Mouse (Mus musculus) liver, postnatal 0 days (tissue): ENCODE data around the gene Cd300lg. TPM values are rescaled to one million over a fixed set of nuclear protein-coding genes. Genes with fewer than 3 reads are reported as not detected.

Experiments used
- ATAC-seq: fragments of 200-750 bp; cut with Nextera tagmentation; 2 replicates; pipeline ENCODE4 v1.8.0; 2017; ENCODE audit warnings: mild to moderate bottlenecking, moderate library complexity
- DNase-seq: peaks from one replicate; pipeline ENCODE4 v3.0.0-alpha.2; 2016
- H3K27ac ChIP-seq: fragments of 300-500 bp; sonication (generic); 2 replicates; pipeline ENCODE4 v1.5.1; 2014; ENCODE audit warnings: antibody characterized with exemption, moderate library complexity, mild to moderate bottlenecking, low read depth
- H3K27me3 ChIP-seq: fragments of 300-500 bp; sonication (generic); 2 replicates; pipeline ENCODE4 v1.6.1; 2014; ENCODE audit warnings: low read length, control low read depth, mixed read lengths; ENCODE audit not compliant: insufficient read depth
- H3K36me3 ChIP-seq: fragments of 300-500 bp; sonication (generic); replicated peaks from 2 replicates; pipeline ENCODE4 v1.6.1; 2014; ENCODE audit warnings: mild to moderate bottlenecking, control low read depth, low read length, moderate library complexity, mixed read lengths; ENCODE audit not compliant: insufficient read depth
- H3K4me1 ChIP-seq: fragments of 300-500 bp; sonication (generic); 2 replicates; pipeline ENCODE4 v1.6.1; 2014; ENCODE audit warnings: antibody characterized with exemption, mild to moderate bottlenecking, control low read depth; ENCODE audit not compliant: insufficient read depth
- H3K4me2 ChIP-seq: fragments of 300-500 bp; sonication (generic); 2 replicates; pipeline ENCODE4 v1.6.1; 2014; ENCODE audit warnings: low read depth, mild to moderate bottlenecking, low read length, moderate library complexity, mixed read lengths
- H3K4me3 ChIP-seq: fragments of 300-500 bp; sonication (generic); 2 replicates; pipeline ENCODE4 v1.5.1; 2014; ENCODE audit warnings: low read depth, low read length
- H3K9ac ChIP-seq: fragments of 300-500 bp; sonication (generic); replicated peaks from 2 replicates; pipeline ENCODE4 v1.6.1; 2014; ENCODE audit warnings: mild to moderate bottlenecking, moderate library complexity
- H3K9me3 ChIP-seq: fragments of 300-500 bp; sonication (generic); 2 replicates; pipeline ENCODE4 v1.6.1; 2016; ENCODE audit warnings: mild to moderate bottlenecking, control low read depth, low read length, mixed read lengths
- CTCF ChIP-seq: sonication (generic); IDR thresholded peaks from 2 replicates; pipeline ENCODE4 v1.5.1; 2016; ENCODE audit warnings: antibody characterized with exemption, low read depth
- EP300 ChIP-seq: IDR thresholded peaks from 2 replicates; pipeline ENCODE4 v1.6.1; 2016; ENCODE audit warnings: antibody characterized with exemption, low read depth, mild to moderate bottlenecking
- WGBS: fragments of 180-500 bp; shearing (Covaris S2); extraction: QIAGEN DNeasy Blood & Tissue Kit; methylation state at CpG from one replicate; pipeline ENCODE4 v1.1.7; 2014; ENCODE audit not compliant: insufficient replicate concordance; 5-methylcytosine and 5-hydroxymethylcytosine counted together
- polyA plus RNA-seq: library from polyadenylated mRNA; unstranded; fragments of >200 nt; fragmentation: Nextera tagmentation; extraction: Ambion mirVana; gene quantifications from 2 replicates; pipeline ENCODE4 v1.2.1, GENCODE M21; 2015

Gene Cd300lg
- polyA plus RNA-seq, 1 experiment from 2014 or later, result 1.8 TPM

GRCm38 (mm10) chr11:102051541-102051940 lies 10.2 kb downstream of the Cd300lg start:
- no peak overlapping the region for H3K4me3 ChIP-seq
- no peak for DNase-seq
- no peaks in the 10 kb centered on the region for H3K36me3 ChIP-seq
- H3K27me3 ChIP-seq, result 0 out of 2 replicates have a peak, but pooled peaks cover 3% of the 10 kb centered on the region
- 75% methylated on average over 4 of the region's 4 CpGs for WGBS
- no peak overlapping the region for H3K4me2 ChIP-seq
- no peaks in the 10 kb centered on the region for H3K4me1 ChIP-seq
- peak; percentile 12; the same call in 1 of the 2 replicates for ATAC-seq
- TF ChIP-seq CTCF (no peak), EP300 (peak; percentile 63)
- H3K9ac ChIP-seq, result no peak overlapping the region
- H3K27ac ChIP-seq, result peak overlapping the region; percentile 57
- H3K9me3 ChIP-seq, result no peaks in the 10 kb centered on the region

DNA sequence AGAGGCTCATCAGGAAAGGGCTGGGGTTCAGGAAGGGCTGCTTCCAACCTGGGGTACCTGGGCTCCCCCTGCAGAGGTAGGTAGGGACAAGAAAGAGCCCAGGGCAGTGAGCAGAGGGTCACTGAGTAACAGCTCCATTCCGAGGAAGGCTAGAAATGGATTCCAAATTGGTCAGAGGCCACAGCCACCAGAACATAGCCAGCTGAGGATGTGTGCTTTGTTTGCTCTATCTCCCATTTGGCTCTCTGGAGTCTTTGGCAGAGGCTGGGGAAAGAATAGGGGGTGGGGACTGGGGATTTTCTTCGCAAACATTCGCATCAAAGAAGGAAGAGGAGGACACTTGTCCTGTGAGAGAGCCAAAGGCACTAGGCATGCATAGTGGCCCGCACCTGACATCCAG lies 10.6 kb downstream of the Cd300lg start:
- WGBS, result 65% methylated on average over 4 of the region's 4 CpGs
- Histone ChIP-seq H3K27ac (peak overlapping the region; percentile 36; the same call in 1 of the 2 replicates), H3K4me3 (no peak overlapping the region), H3K4me2 (no peak overlapping the region), H3K36me3 (no peaks in the 10 kb centered on the region), H3K9ac (no peak overlapping the region), H3K4me1 (no peaks in the 10 kb centered on the region), H3K9me3 (no peaks in the 10 kb centered on the region), H3K27me3 (0 out of 2 replicates have a peak, but pooled peaks cover 3% of the 10 kb centered on the region)
- DNase-seq, result no peak
- TF ChIP-seq EP300, result no peak
- no peak for TF ChIP-seq CTCF
- ATAC-seq, result no peak

DNA sequence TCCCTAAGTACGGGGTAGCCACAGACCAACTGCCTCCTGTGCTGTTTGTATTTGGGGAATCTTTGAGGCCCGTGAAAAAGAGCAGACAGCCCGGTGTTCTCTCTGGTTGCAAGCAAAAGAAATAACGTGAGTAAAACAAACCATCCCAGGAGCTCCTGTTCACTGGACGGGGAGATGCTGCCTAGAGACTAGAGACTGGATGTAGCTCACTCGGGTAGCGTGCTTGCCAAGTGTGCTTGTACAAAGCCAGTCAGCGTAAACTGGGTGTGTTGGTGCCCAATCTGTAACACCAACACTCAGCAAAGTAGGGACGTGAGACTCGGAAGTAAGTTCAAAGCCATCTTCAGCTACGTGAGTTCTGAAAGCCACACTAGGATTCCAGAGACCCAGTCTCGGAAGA lies 11.4 kb downstream of the Cd300lg start:
- Histone ChIP-seq H3K4me3 (no peak overlapping the region), H3K36me3 (no peaks in the 10 kb centered on the region), H3K9ac (no peak overlapping the region), H3K9me3 (no peaks in the 10 kb centered on the region), H3K27ac (peak overlapping the region; percentile 36; the same call in 1 of the 2 replicates), H3K4me2 (no peak overlapping the region), H3K27me3 (0 out of 2 replicates have a peak, but pooled peaks cover 3% of the 10 kb centered on the region), H3K4me1 (no peaks in the 10 kb centered on the region)
- DNase-seq, result no peak
- 72% methylated on average over 12 of the region's 12 CpGs for WGBS
- TF ChIP-seq EP300 (no peak), CTCF (no peak)
- ATAC-seq, result no peak

- Histone ChIP-seq H3K4me3 (no peak overlapping the region), H3K9ac (no peak overlapping the region), H3K27ac (no peak overlapping the region), H3K4me1 (no peaks in the 10 kb centered on the region), H3K36me3 (no peaks in the 10 kb centered on the region), H3K9me3 (no peaks in the 10 kb centered on the region), H3K4me2 (no peak overlapping the region), H3K27me3 (0 out of 2 replicates have a peak, but pooled peaks cover 3% of the 10 kb centered on the region)
- TF ChIP-seq CTCF (no peak), EP300 (no peak)
- ATAC-seq (no peak), DNase-seq (peak; percentile 20)
- 58% methylated on average over 7 of the region's 7 CpGs for WGBS
These were observed 11.9 kb downstream of the Cd300lg start for GRCm38 (mm10) chr11:102053183-102053582.

DNA sequence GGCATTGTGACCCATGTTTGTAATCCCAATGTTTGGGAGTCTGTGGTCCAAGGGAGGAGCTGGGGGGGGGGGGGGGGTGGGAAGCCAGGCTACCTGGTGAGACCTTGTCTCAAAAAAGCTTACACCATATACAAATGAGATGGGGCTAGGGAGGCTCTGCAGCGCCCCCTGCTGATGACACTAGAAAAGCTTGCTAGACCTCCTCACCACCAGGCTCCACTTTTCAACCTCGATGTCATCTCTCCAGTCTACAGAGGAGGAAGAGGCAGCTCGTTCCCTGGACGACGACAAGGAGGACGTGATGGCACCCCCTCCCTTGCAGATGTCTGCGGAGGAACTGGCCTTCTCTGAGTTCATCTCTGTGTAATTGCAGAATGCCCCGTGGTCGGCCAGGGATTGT lies 12.5 kb downstream of the Cd300lg start:
- H3K9me3 ChIP-seq, result no peaks in the 10 kb centered on the region
- TF ChIP-seq CTCF (peak; percentile 72), EP300 (no peak)
- H3K36me3 ChIP-seq, result no peaks in the 10 kb centered on the region
- H3K4me1 ChIP-seq, result no peaks in the 10 kb centered on the region
- 13% methylated on average over 9 of the region's 9 CpGs for WGBS
- H3K4me2 ChIP-seq, result no peak overlapping the region
- H3K4me3 ChIP-seq, result no peak overlapping the region
- DNase-seq (peak; percentile 78), ATAC-seq (no peak)
- no peak overlapping the region for H3K9ac ChIP-seq
- 0 out of 2 replicates have a peak, but pooled peaks cover 3% of the 10 kb centered on the region for H3K27me3 ChIP-seq
- H3K27ac ChIP-seq, result no peak overlapping the region

DNA sequence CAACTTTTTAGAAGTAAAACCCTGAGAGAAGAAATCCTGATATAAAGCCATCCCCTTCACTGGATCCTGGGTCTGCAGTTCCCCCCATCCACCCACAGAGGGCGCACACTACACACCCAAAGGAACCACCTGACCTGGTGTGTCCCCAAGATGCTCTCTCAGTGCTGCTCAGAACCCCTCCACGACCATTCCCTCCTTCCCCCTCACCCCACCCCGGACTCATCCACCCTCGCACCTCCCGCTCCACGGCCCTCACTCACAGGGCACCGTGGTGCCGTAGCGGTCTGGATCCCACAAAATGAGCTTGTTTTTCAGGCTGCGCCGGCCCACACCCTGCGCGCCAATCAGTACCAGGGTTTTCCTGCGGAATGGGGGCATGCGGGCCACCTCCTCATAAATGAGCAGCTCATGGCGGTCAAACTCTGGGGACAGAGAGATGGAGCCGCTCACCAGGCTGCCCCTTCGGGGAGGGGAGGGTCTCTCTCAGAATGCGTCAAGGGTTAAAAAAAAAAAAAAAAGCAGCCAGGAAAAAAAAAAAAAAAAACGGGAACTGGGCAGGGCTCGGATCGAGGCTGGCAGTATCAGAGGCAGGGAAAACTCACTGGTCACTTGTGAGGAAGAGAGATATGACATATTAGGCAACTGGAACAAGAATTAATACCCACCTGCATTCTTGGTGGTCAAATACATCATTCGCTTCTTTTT lies 20.1 kb downstream of the Cd300lg start:
- H3K9me3 ChIP-seq, result no peaks in the 10 kb centered on the region
- peak; percentile 99 for TF ChIP-seq CTCF
- no peak for TF ChIP-seq EP300
- no peaks in the 10 kb centered on the region; the same call in 1 of the 2 replicates for H3K36me3 ChIP-seq
- WGBS, result 6% methylated on average over 23 of the region's 23 CpGs
- DNase-seq, result peak; percentile 83
- peak overlapping the region; percentile 55 for H3K4me2 ChIP-seq
- no peak overlapping the region for H3K9ac ChIP-seq
- peaks cover 10% of the 10 kb centered on the region; the same call in 1 of the 2 replicates for H3K27me3 ChIP-seq
- H3K4me1 ChIP-seq, result peaks cover 3% of the 10 kb centered on the region; the same call in 1 of the 2 replicates
- H3K4me3 ChIP-seq, result no peak overlapping the region; the same call in 1 of the 2 replicates
- no peak overlapping the region for H3K27ac ChIP-seq
- ATAC-seq, result peak; percentile 71
